Mouse (Mus musculus) CD4-positive helper T cell, adult 2 months (primary cell): ENCODE data around the gene Prpf40a.

Experiments
- DNase-seq: peaks from one replicate; pipeline ENCODE4 v3.0.0-alpha.2; 2012; ENCODE audit warnings: low read depth, missing footprints, low spot score

Prpf40a gene

DNA sequence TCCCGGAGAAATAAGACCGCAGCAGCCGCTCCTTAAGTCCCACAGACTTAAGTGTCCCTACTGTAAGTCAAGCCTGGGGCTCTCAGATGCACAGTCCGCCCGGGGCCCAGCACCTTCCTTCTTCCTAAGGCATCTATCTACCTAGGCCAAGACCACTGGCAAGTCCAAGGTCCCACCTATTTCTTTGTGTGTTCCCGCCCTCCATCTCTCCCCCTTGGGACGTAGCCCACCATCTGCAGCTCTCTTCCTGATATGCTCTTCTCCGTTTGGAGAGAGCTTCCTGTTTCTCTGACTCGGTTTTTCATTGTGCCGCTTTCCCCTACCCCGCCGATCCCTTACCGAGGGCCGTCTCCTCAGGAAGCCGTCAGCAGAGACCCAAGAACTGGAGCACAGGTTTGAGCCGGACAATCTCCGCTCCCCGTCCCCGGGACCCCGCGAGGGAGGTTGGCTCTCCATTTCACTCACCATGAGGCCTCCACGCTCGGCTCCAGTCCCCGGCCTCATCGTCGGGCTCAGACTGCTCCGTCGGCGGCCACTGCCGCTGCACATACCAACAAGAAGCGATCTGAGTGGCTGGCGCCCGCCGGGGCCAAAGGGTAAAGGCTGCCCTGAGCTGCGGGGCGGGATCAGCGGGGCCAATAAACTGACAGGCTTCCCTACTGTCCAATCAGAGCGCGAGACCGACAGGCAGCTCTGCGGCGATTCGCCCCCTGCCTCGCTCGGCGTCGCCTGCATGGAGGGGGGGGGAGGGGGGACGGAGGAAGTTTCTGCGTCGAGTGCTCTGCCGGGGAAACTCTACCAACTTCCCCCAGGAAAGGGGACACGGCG is at the start of gene Prpf40a:
Gene Prpf40a (minus strand): TSS at position 601 of the 828 bp plus-strand sequence.
- DNase-seq, result peak; percentile 99

- DNase-seq, result no peak
Observed at GRCm38 (mm10) chr2:53222242-53222641, 31.2 kb upstream of the Prpf40a start.

DNA sequence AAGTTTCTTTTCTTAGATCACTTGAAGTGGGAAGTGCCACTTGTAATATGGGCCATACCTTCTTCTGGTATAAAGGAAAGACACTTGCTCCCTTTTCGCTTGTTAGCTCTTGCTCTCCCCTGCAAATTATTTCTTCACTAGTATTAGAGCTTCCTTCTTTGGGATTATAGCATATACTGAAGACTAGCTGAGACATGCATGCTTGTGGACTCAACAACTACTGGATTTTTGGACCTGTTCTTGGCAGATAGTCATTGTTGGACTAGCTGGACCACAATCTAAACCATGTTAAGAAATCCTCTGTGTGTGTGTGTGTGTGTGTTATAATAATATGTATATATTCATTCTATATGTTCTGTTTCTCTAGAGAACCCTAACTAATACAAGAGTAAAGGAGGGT is 22.4 kb upstream of the Prpf40a start:
- DNase-seq, result no peak

- DNase-seq, result no peak
Observed at GRCm38 (mm10) chr2:53206749-53207148, 15.7 kb upstream of the Prpf40a start.

DNA sequence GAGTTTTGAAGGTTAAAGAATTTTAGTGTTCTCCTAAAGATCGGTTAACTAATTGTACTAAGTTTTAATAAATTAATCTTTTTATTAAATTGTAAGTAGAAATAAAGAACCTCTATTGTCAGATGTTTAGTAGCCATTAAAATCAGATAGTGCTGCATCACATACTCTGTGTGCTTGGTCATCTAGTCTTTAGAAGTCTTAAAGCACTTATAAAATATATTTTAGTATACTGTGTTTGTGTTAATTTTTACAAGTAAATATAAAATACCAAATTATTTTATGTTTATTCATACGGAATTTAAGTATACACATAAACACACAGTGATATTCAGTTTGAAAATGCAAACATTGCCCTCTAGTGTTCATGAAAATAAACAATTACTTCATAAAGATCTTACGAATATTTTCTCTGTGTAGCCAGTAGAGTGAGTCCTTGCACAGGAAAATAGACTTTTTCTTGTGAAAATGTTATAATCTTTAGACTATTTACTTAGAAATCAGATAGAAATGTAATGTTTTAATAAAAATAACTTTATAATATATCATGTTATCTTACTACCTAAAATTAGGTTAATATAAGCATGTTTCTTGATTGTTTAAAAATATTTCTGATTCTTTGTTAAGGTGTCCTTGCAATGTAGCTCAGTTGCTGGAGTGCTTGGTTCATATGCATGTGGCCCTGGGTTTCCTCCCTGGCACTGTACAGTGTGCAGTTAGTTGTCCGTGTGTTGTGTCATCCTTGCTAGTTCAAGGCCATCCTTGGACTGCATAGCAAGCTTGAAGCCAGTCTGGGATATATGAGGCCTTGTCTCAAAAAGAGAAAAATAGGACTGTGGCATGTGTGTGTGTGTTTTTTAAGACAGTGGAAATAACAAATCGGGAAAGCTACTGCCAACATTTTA is 13.5 kb upstream of the Prpf40a start:
- DNase-seq, result peak; percentile 35

DNA sequence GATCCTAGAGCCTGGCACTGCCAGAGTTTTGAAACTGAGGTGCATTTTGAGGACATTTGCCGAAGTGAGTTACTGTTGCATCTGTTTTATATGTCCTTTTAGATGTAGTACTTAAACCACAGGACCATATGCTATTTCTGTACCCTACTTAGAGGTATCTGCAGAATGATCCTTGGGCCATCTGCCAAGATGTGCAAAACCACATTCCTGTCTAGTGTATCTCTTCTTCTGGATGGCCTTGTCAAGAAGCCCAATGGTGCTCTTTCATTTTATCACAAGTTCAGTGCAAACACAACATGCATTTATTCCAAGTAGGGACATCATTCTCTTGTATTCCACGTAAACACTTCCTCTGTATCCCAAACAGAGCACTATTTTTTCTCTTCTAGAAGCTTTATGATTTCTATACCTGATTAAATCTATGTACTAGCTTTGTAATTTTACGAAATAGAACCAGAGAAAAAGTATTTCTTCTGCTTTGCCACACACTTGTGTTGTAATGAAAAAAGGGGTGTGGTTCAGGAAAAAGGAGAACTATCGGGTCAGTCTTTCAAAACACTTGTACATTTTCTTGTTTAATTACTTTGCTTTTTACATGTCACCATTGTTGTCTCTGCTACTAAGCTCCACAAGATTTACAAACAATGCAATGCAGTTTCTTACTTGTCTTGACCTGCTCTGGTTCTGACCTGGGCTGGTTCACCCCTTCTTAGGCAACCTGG is 9.2 kb upstream of the Prpf40a start:
- no peak for DNase-seq

- no peak for DNase-seq
Observed at GRCm38 (mm10) chr2:53199203-53199602, 8.1 kb upstream of the Prpf40a start.

GRCm38 (mm10) chr2:53196431-53196830 is 5.3 kb upstream of the Prpf40a start:
- no peak for DNase-seq

- no peak for DNase-seq
Observed at GRCm38 (mm10) chr2:53192386-53192785, 1.3 kb upstream of the Prpf40a start.

GRCm38 (mm10) chr2:53191523-53192220 is 588 bp upstream of the Prpf40a start, which contains the start of gene Arl6ip6:
Gene Arl6ip6, plus strand, starts transcription at chr2:53191726.
- DNase-seq, result peak; percentile 97

- peak; percentile 26 for DNase-seq
Observed at GRCm38 (mm10) chr2:53189811-53190210, 1.3 kb downstream of the Prpf40a start.

DNA sequence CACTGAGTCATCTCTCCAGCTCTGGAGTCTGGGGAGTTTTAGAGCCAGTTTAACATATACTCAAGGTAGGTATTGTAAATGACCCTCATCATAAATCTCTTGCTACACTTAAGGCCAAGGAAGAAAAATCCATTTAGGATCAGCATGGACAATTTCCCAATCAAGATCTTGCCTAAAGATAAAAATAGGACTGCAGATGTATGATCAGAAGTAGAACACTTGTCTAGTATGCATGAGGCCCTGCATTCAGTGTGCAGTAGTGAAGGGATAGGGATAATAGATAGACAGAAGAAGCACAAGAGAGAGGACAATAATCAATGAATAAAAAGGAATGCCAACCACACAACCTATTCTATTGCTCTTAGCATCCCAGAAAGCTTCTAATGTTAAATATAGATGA is 11.2 kb downstream of the Prpf40a start:
- no peak for DNase-seq

DNA sequence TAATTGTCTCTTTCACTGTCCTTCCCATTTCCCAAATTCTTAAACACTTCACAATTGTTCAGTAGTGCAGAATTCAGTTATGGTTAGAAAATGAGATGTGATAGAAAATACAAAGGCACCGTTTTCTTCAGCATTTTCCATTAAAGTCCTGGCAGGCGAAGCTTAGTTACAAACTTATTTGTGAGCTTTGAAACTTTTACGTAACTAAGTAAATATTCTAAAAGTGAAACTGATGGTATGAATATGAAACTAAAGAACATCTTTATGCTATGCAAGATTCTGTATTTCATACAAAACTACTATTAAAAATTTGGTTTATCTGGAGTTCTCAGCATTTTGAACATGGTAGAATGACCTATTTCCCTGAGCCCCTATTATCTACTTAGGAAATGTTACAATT is 12.1 kb downstream of the Prpf40a start:
- no peak for DNase-seq

- no peak for DNase-seq
Observed at GRCm38 (mm10) chr2:53173966-53174365, 17.1 kb downstream of the Prpf40a start.

DNA sequence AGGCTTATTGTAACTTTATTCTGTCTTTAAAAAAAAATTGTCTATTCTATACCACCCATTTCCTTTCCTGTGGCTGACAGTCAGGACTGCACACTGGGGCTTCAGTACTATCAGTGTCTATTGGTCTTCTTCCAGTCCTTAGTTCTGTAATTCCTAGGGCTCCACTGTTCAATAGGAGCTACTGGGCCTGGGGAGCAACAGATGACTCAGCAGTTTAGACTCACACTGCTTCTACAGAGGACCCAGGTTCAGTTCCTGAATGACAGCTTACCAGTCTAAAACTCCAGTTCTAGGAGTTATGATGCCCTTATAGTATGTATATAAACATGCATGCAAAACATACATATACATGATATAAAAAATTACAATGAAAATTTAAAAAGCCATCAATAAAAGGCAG is 44.2 kb downstream of the Prpf40a start:
- no peak for DNase-seq

GRCm38 (mm10) chr2:53131567-53131966 is 59.5 kb downstream of the Prpf40a start:
- no peak for DNase-seq

DNA sequence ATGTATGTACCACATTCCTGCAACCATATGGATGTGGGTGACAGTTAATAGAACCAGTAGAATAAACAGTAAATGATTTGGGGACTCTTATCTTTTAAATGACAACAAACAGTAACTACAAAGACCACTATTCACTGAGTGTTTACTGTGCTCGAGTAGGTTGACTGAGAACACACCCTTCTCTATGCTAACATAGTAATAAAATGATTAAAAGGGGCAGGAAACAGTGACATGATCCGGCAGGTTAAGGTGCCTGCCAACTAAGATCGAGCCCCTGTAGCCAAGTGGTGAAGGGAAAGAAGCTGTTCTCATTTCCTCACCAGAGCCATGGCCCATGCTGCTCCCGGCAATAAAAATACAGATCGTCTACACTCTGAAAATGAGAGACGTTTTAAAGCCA is 62.0 kb downstream of the Prpf40a start:
- no peak for DNase-seq

GRCm38 (mm10) chr2:53125998-53126397 is 65.1 kb downstream of the Prpf40a start:
- DNase-seq, result no peak

DNA sequence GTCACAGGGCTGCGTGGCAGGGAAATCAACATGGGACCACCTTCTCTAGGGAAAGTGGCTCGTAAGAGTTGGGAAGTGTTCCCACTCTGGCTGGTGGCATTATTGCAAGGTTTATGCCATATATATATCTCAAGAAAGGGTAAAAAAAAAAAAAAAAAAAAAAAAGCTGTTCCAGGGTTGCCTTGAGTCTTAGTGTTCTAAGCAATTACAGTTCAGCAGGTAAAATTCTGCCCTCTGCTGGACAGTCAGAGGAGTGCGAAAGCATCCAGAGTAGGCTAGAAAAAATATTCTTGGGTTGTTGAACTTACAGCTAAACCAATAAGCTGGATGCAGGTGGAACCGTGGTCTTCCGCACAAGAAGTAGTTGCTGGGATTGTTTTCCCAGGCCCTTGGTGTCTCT is 69.3 kb downstream of the Prpf40a start:
- DNase-seq, result peak; percentile 33

- DNase-seq, result no peak
Observed at GRCm38 (mm10) chr2:53108547-53108946, 82.5 kb downstream of the Prpf40a start.

DNA sequence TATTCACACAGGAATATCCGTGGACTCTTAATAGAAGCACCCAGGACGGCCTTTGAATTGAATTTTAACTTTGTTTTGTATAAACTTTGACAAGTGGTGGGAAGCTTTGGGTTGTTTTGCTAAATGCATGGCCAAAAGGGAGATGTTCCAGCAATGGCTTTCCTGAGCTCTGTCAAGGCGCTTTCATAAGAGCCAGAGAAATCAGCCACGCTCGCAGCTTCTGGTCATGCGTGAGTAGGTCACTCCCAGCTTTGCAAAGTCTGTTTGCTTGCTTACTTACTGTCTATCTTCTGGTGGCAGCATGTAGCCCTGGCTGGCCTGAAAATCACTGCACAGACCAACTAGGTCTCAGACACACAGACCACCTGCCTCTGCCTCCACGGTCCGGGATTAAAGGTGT is 84.6 kb downstream of the Prpf40a start:
- no peak for DNase-seq
